Mouse (Mus musculus) erythroblast, embryonic 14.5 days (primary cell): ENCODE measurements around the gene Sox2.

Source experiments
- GATA1 ChIP-seq: IDR thresholded peaks from 2 replicates; pipeline ENCODE4 v1.6.1; 2012; ENCODE audit warnings: low read length, inconsistent platforms, mixed read lengths
- TAL1 ChIP-seq: IDR thresholded peaks from 3 replicates; pipeline ENCODE4 v1.6.1; 2012; ENCODE audit warnings: low read length, inconsistent platforms, mixed read lengths

GRCm38 (mm10) chr3:34626521-34626920, 23.7 kb upstream of the Sox2 start:
- TF ChIP-seq TAL1 = no peak
- no peak for TF ChIP-seq GATA1
